Mouse (Mus musculus): ENCODE results near the gene Cep83.
A peak's percentile ranks its signal among the peaks of the same experiment; 100 is the strongest.

The Cep83 gene

DNA sequence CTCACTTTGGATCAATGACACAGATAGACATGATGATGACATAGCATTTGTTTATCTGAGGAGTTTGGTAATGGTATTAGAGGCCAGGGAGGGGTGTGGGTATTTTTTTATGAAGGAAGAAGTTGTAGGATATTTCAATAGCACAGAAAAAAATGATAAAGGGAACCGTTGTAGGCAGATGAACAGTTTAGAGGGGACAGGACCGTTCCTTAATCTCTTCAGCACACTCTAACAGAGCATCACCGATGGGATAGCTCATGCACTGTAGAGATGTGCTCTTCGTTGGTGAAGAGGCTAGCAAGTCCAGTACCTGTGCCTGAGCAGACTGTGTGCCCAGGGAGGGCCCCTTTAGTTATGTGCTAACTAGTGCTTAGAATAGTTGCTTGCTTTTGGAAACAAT lies 90.9 kb downstream of the Cep83 start:
- no peak for DNase-seq (ENCODE audit: low read depth)

DNA sequence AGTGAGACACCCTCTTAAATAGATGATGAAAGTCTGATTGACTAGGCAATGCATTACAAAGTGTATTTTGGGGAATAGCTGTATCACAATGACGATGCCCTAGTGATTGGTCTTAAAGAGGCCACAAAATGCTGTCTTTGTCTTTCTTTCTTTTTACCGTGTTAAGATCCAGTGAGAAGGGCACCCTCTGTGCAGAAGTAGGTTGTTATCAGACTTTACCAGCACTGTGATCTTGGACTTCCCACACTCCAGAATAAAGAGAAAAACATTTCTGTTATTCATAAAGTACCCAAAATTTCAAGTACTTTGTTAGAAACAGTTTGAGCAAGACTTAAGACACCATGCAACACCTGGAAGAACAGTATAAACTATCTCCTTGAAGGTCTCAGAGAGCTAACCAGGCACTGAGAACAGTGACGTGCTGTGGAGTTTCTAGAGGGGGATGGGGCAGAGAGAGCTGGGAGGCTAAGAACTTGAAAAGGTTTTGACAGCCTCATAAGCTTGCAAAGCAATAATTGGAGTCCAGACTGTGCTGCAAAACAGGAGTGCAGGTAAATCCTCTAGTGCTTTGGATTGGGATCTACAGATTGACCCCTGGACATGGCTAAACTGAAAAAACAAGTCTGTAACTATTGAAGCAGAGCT lies 92.3 kb downstream of the Cep83 start:
- no peak for DNase-seq (ENCODE audit: low read depth)

DNA sequence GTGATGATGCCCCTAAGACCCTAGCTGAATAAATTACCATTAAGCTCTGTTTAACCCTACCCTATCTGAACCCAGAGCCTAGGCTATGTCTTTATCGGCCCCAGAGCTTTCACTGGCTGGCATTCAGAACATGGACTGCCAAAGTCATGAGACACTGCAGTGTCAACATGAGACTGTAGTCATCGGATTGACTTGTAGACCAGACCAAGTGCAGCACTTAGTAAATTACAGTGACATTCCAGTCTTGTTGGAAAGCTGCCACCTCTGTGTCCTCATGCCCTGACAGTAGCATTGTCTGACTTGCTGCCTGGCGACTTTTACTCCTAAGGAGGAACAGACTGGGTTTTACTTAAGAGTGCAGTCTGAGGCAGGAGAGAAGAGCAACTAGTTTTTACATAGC lies 100.8 kb downstream of the Cep83 start:
- no peak for DNase-seq (ENCODE audit: low read depth)

DNA sequence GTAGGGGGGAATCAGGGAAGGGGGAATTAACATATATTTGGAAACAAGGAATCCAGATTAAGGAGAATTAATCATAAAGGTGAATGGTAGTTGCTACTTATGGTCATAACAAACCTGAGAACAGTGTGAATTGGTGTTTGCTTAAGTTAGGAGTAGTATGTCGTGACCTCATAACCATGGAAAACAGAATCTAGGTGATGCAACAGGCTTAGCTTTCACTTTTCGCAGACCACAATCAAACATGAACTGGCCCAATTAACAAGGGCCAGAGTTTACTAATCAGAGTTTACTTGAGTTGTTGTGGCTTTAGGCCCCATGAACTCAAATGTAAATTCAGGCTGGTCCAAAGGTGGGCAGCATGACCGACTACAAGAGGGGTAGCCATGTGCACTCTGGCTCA lies 105.5 kb downstream of the Cep83 start:
- no peak for DNase-seq (ENCODE audit: low read depth)

DNA sequence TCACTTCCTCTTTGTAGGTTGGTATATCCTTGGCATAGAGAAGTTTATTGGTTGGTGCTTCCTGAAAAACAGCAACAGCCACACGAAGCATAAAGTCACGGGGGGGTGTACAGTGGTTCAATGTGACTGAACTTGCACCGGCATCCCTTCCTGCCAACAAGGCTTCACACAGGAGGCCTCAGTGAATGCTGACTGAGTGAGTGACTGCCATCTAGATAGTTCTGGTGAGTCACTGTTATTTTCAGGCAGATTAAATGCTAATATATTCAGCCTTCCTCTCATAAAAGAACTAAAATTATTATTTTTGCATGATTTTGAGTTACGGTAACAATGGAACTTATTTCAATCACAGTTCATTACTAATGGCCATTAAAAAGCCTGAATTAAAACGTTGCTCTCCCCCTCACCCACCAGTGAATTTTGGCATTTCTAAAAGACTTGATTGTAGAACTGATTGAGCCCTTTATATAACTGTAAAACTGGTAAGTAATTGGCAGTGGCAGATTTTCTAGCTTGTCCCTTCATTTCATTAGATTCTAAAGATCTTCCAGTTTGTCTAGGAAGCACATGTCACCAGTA lies 106.3 kb downstream of the Cep83 start:
- no peak for DNase-seq (ENCODE audit: low read depth)

DNA sequence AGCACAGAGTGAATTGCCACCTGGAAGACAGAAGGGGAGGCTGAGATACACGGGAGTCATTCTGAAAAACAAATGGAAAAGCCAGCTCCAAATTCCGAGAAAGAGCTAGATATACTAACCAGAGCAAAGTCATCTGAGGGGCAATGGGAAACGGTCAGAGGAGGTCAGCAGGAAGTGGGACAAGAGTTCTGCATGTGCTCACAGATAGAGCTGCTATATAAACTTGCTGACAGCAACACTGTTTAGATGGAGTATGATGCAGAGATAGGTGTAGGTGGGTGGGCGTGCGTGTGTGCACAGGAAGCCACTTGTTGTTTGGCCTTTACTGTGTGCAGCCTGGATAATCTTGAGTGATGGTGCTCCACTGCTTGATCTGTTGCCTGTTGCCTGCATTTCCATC lies 109.7 kb downstream of the Cep83 start:
- DNase-seq (ENCODE audit: low read depth), result no peak

DNA sequence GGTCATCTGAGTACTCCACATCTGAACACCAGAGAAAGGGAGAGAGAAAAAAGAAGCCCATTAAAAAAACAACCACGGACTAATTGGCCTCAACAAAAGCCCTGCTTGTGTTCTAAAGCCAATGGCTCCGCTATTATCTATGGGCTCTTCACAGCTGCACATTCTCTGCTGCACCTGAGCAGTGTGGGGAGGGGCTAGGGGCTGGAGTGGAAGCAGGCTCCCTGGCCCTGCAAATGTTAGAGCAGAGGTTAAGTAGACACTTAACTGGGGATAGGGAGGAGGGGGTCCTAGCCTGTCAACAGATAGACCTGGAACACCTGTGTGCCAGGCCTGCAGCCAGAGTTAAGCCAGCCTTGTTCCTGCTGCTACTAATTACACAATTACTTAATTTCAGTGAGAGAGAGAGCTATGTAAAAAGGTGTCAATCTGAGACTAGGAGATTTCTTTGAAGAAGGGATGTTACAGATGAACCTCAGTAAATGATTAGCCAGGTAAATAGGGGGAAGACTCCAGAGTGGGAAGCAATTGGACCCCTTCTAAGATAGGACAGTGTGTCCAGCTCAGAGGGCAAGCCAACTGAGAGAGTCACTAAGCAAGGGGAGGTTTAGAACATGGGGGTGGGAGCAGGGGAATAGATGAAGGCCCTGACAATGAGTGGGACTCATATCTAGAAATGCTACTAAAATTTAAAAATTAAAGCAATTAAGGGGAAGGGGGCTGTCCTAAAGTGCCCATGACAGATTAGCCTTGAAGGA lies 111.2 kb downstream of the Cep83 start:
- DNase-seq (ENCODE audit: low read depth), result no peak

DNA sequence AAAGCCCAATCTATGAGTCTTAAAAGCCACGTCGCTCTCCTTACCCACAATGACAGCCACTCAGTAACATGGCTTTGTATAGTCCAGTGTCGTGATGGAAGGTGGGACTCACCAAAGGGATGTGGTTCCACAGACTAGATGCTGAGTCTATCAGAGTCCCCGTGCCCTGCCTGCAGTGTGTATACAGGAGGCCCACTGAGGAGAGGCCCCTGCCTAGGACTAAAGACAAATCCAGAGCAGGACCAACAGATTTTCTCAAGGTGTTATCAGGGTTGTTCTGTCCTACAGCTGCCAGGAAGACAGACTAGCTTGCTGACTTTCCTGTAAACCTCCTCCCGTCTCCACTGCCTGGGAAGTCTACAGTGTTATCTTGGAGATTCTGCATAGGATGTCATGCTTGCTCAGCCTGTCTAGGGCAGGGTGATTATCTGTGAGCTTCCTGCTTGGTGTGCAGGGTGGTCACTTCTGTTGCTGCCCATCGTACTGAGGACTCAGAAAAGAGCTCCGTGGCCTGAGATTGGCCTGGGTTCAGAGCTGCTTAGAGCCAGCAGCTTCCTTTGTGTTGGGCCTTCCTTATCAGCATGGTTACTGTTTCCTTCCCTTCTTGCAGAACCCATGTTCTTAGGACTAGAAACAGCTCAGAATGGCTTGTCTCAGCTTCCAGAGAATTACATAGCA lies 112.4 kb downstream of the Cep83 start:
- DNase-seq (ENCODE audit: low read depth), result no peak

DNA sequence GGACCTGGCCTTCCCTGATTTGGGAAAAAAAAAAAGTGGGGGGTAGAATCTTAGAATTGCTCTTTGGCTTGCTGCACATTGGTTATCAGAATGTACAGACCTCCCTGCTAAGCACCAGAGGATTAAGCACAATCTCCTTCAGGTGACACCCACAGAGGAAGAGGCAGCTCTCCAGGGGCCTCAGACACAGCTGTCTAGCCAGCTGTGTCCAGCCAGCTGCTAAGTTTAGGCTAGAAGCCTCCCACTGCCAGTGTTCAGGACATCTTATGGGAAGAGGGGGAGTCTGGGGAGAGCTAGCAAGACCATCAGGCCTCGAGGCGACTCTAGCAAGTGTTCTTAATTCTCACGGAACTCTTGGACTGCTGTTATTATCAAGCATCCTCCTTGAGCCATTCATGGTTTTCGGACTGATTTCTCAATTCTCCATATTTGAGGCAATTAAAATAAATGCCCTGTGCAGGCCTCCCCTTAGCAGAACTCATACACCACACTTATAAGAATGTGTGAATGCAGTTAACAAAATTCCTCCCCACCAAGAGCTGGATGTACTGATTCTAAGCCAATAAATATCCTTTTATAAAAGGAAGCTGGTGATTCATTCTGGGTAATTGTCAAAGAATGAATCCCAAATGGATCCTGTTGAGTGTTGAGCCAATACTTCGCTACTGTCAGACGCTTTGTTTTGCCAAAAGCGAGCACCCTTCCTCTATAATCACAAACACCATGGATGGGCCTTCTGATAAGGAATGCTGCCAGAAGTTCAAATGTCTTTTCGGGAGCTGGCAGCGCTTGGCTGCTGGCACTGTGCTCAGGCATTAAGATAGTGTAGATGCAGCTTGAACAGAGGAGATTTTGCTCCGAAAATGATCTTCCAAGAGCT lies 115.8 kb downstream of the Cep83 start:
- no peak for DNase-seq (ENCODE audit: low read depth)

DNA sequence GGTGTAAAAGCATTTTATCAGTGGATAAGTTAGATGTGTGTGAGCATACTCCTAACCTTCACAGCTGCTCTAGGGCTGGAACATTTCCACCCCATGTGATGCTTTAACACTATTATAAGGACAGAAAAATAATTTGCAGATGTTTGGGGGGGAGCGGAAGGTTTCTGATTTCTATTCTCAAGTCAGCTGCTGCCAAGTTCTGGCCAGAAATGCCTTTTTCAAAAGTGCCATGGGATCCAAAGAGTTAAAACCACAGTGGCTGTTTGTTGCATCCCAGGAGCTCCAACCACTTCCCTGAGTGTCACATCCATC lies 116.4 kb downstream of the Cep83 start:
- peak; percentile 68 for DNase-seq (ENCODE audit: low read depth)

DNA sequence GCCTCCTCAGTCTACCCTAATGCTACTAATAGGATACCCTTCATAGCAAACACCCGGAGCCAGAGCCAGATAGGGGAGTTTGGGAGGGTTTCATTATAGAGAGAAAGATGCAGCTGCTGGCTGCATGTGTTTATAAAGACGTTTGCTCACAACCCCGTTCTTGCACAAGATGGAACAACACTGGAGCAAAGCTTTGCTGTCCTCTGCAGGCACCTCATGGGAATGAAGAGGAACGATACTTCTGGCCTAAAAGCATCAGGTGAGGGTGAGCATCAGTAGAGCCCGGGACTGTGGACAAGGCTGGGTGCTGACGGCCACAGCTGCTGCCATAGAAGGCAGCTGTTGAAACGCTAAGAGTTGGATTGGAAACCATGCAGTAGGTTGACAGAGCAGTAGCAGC lies 118.9 kb downstream of the Cep83 start:
- peak; percentile 22 for DNase-seq (ENCODE audit: low read depth)

DNA sequence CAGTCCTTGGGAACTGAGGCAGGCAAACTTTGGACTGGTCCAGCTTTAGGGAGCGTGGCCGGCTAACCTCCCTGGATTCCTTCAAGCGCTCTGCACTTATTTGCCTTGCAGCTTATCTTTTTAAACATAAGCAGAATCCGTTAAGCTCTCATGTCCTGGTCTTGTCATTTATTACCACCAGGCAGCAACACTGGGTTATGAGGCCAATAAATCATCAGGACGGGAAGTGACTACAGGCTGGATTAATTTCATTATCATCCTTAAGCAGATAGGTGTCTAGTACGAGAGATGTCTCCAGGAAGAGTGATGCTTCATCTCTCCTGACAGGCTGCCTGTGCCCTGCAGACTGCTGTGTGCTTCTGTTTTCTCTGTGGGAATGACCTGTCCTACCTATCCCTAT lies 119.8 kb downstream of the Cep83 start:
- no peak for DNase-seq (ENCODE audit: low read depth)

DNA sequence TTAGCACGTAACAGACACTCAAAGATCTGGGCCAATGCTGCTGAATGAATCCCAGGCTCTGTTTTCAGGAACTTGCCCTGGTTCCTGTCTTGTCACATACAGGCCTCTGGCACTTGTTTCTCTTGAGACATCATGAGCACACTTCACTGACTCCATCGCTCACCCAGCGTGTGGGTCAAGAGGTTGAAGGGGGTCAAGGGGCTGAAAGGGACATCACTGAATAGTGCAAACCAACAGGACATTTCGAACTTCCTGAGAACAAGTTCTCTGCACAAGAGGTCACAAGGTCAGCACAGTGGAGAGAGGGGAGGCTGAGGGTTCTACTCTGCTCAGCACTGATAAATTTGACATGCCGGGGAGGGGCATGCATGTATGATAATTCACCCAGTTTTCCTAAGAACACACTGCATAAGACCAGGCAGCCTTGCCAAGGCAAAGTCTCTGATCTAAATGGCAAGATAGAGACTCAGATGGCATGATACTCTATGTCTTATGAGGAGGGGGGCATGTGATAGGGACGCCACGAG lies 121.6 kb downstream of the Cep83 start:
- no peak for DNase-seq (ENCODE audit: low read depth)

DNA sequence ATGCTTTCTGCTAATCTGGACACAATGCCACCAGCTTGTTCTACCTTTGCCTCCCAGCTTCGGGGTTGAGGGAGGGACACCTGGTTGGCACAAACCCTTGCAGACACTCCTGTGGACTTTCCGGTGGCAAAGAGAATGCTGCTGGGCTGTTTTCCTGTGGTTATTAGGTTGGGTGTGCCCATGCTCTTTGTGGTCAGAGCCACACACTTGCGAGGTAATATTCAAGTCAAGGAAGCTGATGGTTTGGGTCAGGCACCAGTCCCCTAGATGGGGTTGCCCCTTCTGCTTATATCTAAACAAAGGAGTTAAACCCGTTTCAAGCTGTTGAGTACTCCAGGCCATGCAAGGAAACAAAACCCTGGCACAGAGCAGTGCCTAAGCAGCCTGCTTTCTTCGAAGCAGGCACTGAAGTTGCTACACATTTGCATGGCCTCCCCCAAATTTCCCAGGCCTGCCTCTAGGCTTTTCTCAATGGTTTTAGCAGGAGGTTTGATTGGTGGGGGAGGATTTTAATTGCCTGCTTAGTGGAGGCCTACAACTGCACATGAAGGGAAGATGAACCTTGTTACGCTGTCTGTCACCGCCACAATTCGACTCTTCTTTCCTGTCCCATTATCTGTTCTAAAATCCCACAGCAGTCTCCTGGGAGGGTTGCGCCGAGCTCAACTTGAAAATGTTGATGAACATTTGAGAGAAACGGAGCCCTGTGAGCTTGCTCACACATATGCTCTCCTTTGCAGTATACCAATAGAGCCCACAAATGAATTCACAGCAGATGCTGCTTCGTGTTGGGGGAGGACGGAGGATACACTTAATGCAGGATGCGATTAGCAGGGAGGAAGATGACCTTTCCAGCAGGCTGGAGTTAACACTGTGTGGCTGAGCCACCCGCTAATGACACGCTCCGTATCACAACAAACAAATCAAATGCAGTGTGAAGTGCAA lies 123.7 kb downstream of the Cep83 start:
- no peak for DNase-seq (ENCODE audit: low read depth)

DNA sequence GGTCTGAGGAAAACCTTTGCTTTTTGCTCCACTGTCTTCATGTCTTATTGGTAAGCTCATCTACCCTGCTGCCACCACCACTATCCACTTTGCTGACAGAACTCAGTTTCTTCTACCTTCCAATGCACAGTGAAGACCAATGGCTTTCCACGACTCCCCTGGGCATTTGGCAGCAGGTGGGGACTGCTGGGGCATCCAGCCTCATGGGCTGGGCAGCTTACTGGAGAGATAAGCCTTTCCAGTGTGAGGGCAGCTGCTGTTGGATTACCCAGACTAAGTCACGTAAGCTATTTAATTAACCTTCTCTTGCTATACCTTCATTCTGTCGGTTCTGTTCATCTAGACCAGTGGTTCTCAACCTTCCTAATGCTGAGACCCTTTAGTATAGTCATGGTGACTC lies 129.7 kb downstream of the Cep83 start:
- no peak for DNase-seq (ENCODE audit: low read depth)

DNA sequence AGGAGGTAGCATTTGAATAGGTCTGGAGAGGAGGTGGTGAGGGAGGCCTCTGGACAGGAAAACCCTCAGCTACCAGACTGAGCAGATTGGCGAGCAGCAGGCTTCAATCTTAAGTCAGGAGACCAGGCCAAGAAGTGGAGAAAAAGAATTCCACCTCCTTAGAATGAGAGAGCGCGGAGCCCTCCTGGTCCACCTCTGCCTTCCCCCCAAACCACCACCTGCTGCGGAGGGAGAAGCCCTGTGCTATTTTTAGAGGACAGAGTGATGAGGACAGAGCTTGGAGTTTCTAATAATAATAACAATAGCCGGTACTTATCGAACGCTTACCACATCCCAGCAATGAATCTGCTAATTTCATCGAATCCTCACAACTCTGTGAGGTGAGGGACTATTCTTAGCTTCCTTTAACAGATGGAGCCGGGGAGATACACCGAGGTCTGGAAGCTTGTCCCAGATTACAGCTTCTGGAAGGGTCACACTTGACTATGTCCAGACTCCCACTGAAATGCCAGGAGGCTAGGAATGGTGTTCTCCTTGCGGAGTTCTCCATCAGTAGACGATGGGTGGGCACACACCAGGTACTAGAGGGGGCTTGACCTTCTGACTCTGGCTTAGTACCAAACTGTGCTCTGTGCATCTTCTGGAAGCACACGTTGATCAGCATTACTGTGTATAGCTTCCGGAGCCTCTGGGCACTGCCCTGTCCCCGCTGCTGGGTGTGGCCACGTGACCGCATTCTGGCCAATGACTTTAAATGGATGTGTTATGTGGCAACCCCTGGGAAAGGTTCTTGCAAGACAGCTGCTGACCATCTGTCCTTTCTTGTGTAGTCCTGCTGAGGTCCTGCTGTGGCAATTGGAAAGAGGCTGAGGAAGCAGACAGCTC lies 130.6 kb downstream of the Cep83 start:
- no peak for DNase-seq (ENCODE audit: low read depth)

DNA sequence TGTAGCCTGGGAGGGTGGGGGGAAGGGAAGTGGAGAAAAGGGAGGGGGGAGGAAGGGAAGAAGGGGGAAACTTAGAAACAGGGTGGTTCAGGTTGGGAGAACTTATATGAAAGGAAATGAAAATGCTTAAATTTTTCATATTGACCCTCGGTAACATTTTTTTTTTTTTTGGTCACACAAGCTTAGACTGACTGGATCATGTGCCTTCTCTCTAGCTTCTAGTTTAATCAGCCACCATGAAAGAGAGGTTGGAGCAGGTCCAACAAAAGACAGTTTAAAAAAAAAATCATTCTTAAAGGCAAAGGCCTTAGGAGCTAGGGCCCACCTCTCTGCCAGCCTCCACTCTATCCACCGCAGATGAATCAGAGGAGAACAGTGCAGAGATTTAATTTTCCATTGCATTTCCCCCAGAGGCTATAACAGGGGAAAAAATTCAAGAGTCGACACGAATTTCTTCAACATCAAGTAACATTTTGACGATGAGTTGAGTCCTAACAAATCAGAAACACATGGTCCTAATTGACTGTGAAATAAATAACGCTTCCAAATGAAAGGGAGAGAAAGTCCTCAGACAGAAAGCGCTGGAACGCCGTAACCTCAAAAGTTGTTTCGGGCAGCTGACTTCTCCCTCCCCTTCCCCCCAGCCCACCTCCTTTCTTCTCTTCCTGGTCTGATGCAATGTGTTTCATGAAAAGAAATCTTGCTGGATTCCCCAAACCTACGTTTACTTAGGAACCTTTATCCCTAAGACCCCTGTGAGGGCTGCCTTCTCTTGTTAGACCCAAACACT lies 135.7 kb downstream of the Cep83 start:
- peak; percentile 87 for DNase-seq (ENCODE audit: low read depth)

DNA sequence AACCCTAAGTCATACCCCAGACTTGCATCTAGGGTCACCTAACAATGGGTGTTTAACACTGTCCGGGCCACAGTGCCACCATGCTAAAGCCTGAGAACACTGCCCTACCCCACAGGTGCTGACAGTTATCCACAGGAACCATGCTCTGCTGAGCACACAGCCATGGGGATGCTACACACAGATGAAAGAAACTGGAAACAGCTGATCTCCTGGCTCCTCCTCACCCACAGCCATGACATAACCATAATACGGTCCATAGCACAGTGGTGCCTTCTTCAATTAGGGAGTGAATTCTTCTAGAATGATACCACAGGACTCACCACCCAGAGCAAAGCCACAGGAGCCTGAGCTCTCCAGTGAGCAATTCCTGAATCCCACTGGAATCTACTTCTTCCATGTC lies 137.5 kb downstream of the Cep83 start:
- no peak for DNase-seq (ENCODE audit: low read depth)

DNA sequence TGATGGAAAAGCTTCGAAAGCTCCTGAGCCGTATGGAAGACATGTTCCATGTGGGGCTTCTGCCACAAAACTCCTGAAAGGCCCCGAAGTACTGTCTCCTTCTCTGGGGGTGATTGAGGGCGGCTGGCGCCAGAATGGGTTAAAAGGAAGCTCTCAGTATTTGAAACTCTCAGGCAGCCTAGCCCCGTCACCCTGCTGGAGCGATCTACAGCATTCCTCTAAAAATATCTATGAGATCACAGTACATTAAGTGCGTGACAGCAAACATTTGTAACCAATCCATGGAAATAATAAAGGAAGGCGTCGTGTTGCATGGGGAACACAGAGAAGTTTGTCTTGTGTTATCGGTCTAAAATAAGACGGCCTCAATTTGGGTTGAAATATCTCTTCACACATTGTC lies 138.0 kb downstream of the Cep83 start:
- no peak for DNase-seq (ENCODE audit: low read depth)
